Mouse (Mus musculus) heart, postnatal 10 days (tissue): ENCODE measurements at regions not wholly inside any gene's neighbourhood (a gene's known extent, or its start where the extent isn't known, plus 50 kb on each side); places are given as distances from the start of the nearest gene placed in this dataset.
"Not testable (repeated sequence)": the region's sequence is repeated elsewhere in the genome, so short reads cannot be mapped to it uniquely, and the experiment has no call there.

ENCODE experiments used
- DNase-seq, 2 experiments: peaks; one replicate each; pipeline ENCODE4 v3.0.0; 2021
- intact Hi-C: fragments of 180-260 bp; cut with DNase I; formaldehyde crosslinking; loops from one replicate; pipeline ENCODE4 v1.15.1; 2025

DNA sequence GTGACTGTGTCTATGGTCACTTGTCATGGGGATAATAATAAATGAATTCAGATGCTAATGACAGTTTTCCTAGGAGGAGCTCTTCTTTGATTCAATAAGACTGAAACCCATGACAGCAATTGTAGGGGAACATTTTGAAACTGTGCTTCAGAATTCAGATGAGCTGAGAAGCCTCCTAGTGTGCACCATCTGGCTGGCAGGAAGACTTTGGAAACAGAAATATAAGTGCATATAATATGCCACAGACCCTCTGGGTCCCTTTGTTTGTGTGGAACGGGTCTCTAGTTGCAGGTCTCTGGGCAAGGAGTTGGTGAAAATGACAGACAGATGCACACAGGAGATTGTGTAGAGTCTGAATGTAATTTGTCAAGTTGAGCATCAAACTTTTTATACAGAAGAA lies 1043.3 kb upstream of the Cntnap5a start:
- DNase-seq: no peak
- intact Hi-C loops: no loop called here

DNA sequence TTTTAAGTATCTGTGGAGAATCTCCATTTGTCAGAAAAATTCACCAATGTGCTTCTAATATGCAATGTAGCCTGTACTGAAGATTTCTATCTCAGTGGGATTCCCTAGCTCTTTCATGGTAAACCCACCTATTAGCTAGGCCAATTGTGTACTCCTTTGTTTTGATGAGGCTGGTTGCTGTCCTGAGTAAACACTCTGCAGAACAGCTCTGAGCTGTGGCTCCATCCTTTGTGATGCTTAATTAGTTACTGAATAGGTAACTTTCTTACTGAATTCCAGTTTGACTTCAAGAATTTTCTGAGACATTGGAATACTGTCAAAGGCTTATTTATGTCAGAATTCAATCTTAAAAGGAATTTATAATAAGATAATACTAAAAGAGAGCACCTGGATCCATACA lies 1042.7 kb upstream of the Cntnap5a start:
- DNase-seq, intact Hi-C loops: not testable (repeated sequence)

DNA sequence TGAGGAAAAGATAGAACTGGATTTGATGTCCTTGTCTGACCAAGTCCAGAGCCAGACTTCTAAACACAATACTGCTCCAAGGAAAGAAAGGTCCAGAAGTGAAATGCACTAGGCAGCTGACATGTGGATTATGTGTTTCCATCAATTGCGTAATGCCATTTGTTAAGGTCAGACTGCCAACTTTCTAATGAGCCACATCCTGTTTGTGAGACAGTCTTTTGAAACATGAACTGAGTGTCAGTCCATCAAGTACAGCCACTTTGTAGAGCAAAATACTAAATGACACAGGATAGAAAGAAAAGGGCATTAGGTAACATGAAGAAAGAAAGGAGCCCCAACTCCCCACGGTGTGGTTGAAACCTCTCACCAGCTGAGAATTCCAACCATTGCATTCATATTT lies 1010.6 kb upstream of the Cntnap5a start:
- peak; percentile 24 to 32 for DNase-seq
- intact Hi-C loops: no loop called here

DNA sequence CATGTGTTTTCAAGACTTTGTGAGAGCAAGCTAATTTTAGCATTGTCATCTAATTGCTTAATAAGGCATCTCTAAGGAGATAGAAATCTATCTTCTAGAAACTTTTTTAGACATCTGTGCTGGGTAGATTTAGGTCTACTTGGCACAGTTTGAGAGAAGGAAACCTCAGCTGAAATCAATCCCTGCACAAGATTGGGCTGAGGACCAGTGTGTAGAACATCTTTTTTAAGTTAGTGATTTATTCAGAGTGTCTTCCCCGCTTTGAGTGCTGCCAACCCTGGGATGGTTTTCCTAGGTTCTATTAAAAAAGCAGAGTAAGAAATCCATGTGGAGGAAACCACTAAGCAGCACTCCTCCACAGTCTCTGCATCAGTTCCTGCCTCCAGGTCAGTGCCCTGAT lies 1003.3 kb upstream of the Cntnap5a start:
- no peak for DNase-seq
- intact Hi-C loops: no loop called here

DNA sequence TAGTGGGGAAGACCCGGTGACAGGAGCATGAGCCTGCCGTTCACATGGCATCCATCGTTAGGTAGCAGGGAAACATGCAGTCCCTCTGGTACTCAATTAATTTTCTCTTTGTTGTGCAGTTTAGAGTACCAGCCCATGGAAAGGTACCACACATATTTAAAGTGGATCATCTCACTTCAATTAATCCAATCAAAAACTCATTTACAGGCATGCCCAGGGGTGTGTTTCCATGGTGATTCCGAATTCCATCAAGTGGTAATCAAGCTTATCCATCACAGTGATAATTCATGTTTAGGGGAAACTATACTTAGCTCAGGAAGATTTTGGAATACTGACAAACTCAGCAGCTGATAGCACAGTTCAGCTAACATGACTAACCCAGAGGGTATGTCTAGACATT lies 963.4 kb upstream of the Cntnap5a start:
- intact Hi-C loops: no loop called here

DNA sequence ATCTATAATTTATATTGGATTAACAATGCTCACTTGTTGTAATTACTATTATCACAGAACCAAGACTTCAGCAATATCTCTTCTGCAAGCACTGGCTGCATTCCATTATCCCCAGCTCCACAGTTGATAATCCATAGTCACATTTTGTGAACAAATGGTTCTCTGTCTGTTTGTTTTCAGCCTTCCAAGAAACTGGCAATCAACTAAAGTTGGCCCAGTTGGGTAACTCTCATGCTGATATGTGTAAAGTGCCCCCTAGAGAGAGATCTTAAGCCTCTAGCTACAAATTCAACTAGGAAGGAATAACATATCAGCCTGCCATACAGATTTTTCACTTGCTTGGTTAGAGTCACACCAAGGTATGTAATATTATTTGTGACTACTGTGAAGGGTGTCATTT lies 955.4 kb upstream of the Cntnap5a start:
- DNase-seq: no peak
- intact Hi-C loops: no loop called here

More for the DNA sequence above, 963.4 kb upstream of the Cntnap5a start:
- no peak for DNase-seq
